Mouse (Mus musculus) thymus, postnatal 4 days (tissue): ENCODE measurements around the gene Gipc1.
A peak's percentile ranks its signal among the peaks of the same experiment; 100 is the strongest.

Experiments
- DNase-seq: peaks from one replicate; pipeline ENCODE4 v3.0.0; 2021

Gipc1 gene

DNA sequence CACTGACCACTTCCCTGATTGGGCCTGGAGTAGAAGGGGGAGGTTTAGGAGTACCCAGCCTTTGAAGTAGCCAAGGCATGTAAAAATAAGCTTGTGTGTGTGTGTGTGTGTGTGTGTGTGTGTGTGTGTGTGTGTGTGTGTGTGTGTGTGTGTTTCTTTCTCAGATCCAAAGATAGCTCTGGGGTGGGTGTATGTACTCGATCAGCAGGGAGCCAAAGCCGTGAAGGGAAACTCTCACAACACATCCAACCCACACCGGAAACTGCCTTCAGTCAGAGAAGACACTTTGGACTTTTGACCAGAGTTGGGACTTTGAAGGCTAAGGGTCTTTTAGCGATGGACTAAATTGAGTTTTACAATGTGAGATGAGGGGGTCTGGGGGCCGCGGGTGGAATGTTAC is 2.8 kb upstream of the Gipc1 start:
- no peak for DNase-seq

GRCm38 (mm10) chr8:83652744-83653661 is 526 bp downstream of the Gipc1 start:
- DNase-seq: peak; percentile 55

GRCm38 (mm10) chr8:83653662-83654017 is 1.2 kb downstream of the Gipc1 start:
- no peak for DNase-seq

- no peak for DNase-seq
These were observed 2.2 kb downstream of the Gipc1 start for GRCm38 (mm10) chr8:83654725-83655124.

GRCm38 (mm10) chr8:83656043-83656442 is 3.6 kb downstream of the Gipc1 start:
- no peak for DNase-seq

DNA sequence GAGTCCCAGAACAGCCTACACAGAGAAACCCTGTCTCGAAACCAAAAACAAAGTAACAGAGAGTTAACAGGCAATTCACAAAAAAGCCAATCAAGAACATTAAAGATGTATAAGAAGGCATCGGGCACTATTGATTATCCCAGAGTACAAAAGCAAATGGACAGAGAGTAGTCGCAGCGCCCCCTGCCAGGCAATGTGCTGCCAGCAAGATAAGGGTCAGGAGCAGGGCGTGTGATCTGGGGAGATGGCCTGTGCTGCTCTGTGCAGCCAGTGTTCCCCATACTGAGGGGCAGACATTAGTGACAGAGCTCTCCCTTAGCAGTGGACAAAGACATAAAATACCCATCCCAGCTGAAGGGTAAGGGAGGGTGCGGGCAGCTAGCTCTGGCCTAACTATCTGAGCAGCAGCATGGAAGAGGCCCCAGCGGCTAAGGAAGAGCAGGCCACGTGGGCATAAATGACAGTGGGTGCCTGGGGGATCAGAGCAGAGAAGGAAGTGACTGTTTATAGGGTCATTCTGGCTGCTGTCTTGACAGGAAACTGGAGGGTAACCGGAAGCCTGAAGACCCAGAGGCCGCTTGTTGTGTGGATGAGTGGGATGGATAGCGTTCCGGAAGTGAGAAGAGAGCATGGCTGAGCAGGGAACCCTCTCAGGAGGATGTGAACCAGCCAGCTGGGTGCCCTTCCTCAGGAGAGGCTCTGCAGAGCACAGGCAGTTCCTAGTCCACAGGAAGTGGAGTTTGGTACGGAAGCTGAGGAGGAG is 4.2 kb downstream of the Gipc1 start:
- DNase-seq: peak; percentile 52

DNA sequence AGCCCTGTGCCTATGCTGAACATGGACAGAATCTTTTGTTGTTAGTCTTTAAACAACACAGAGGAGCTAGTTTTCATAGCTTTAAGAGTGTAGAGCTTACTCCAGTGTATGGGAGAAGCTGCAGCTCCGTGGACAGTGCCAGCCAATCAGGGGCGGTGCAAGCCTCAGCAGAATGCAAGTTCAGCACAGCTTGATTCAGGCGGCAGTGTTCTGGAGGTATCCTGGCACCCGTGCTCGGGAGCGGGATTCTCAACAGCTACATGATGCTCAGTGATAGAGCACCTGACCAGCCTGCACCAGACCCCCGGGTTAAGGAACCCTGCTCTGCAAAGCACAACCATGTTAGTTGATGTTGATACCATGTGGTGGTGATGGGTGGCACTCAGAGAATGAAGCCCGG is 8.1 kb downstream of the Gipc1 start:
- no peak for DNase-seq

DNA sequence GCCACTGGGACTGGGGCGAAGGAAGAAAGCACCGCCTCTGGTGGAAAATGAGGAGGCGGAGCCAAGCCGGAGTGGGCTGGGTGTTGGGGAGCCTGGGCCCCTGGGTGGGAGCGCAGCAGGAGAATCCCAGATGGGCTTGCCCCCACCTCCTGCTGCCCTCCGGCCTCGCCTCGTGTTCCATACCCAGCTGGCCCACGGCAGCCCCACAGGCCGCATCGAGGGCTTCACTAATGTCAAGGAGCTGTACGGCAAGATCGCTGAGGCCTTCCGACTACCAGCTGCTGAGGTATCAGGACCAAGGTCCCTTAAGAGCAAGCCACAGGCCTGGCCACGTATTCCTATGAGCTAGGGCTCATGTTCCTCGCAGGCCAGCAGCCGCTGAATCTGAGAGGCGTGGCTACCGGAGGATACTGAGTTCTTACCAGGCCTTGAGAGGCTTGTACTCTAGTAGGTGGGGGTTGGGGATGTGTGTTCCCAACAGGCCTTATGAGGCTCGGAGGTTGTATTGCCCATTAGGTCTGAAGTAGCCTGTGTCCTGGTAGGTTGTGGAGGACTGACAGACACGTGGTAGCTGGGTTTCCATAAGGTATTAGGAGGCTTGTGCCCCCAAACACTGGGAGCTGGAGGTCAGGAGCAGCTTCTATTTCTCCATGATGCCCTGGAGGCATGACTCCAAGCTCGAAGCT is 8.7 kb downstream of the Gipc1 start:
- no peak for DNase-seq

DNA sequence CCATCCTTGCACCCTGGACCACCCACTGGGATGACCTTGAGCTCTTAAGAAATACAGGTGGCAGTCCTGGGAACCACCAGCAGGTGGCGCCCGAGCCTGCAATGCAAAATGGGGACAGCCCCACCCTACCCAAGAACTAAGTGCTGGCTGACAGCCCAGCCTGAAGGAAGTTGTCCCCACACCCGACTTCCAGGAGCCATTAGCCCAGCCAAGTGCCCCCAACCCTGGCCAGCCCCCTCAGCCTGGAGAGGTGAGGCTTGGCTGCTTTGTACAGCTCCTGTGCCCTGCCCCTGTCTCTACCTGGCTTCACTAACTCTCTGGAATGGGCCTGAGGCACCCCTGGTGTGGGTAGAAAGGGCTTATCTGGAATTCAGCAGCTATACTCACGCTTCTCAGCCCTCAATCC is 9.9 kb downstream of the Gipc1 start:
- peak; percentile 95 for DNase-seq

- DNase-seq: no peak
These were observed 11.6 kb downstream of the Gipc1 start for GRCm38 (mm10) chr8:83664096-83664495.

DNA sequence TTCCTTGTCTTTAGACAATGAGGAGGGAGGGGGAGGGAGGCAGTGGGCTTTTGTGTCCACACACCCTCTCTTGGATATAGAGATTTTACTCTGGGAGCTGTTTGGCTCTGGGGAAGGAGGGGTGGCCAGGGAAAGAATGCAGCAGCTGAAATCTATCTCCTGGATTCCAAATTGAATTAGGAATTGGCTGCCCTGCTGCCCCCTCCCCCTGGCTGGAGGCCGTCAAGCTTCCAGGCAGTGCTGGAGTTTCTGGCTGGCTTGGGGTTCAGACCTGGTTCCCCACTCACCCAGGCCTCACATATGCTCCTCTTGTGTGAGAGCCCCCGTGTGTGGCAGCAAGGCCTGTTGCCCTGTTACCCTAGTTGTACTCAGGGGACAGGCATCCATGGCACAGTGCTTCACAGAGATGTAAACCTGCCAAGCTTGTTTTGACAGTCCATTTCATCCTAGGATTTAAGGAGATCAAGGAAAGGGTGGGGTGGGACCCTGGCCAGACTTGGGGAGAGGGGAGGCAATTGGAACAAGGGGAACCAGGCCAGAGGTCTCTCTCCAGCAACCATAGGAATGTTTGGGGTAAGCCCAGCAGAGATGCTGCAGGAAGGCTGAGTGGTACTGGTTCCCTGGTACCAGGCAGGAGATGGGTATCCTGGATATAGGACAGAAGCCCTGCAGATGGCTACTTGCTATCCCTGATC is 12.6 kb downstream of the Gipc1 start:
- DNase-seq: no peak

DNA sequence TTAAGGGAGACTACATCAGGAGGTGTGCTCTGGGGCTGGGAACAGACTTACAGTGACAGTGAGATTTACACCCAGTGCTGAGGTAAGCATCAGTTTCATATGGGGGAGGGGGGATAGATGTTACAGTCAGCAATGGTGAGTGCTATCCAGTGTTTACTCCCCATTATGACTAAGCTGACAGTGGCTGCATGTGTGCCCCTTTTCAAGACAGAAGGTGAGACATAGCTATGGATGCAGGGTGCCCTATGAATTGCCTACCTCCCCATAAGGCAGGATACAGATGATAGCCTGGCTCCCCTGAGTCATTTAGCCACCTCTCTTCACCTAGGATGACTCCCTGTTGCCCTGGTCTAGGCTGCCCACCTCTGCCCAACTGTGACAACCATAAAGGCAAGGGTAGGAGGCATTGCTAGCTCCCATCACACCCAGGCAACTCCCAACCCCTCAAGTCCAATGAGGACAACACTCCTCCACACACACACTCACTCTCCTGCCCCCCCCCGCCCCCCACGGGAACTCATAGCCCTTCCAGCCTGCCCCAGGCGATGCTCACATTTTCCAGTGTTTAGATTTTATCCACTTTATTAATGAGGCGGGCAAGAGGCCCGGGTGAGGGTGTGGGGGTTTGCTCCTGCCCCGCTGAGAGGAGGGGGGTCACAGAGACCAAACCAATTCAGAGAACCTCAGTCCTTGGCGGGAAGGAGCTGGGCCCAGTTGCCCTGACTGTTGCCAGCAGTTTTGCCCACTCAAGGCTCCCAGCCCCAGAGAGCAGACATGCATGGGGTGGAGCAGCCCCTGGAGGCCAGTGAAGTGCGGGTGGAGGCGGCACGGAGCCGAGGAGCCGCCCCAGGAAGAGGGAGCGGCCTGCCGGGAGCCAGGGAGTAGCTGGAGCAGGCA is 13.7 kb downstream of the Gipc1 start, which contains the start of gene Ptger1:
Gene Ptger1 (plus strand): TSS at position 710 of the 897 bp plus-strand sequence.
- no peak for DNase-seq

DNA sequence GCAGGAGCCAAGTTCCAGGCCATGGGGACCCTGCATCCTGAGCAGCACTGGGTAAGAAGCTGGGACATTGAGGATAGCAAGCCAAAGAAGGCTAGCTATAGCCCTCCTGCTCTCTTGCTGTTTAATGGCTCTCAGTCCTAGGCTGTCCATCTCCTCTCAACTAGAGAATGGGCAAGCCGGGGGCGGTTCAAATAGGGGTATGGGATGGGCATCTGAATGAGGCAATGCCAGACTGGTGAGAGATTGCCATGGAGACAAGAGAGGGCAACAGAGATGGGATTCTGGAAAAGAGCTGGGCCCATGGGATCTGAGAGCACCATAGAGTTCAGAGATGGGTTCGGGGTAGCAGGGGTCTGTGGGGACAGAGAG is 14.4 kb downstream of the Gipc1 start:
- no peak for DNase-seq

DNA sequence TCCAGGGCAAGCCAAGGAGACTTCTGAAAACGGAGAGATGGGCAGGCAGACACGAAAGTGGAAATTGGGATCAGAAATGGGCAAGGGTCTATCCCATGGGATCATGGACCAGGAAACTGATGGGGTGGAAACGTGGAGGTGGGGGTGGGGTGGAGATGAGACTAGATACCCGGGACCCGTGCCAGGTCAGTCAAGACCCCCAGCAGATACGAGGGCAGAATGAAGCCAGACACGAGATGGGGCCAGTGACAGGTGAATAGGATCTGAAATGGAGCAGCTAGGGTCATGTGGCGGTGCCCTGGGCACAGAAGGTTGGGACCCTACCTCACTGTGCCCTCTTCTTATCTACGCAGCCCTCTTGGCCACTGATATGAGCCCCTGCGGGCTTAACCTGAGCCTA is 15.0 kb downstream of the Gipc1 start:
- DNase-seq: no peak

DNA sequence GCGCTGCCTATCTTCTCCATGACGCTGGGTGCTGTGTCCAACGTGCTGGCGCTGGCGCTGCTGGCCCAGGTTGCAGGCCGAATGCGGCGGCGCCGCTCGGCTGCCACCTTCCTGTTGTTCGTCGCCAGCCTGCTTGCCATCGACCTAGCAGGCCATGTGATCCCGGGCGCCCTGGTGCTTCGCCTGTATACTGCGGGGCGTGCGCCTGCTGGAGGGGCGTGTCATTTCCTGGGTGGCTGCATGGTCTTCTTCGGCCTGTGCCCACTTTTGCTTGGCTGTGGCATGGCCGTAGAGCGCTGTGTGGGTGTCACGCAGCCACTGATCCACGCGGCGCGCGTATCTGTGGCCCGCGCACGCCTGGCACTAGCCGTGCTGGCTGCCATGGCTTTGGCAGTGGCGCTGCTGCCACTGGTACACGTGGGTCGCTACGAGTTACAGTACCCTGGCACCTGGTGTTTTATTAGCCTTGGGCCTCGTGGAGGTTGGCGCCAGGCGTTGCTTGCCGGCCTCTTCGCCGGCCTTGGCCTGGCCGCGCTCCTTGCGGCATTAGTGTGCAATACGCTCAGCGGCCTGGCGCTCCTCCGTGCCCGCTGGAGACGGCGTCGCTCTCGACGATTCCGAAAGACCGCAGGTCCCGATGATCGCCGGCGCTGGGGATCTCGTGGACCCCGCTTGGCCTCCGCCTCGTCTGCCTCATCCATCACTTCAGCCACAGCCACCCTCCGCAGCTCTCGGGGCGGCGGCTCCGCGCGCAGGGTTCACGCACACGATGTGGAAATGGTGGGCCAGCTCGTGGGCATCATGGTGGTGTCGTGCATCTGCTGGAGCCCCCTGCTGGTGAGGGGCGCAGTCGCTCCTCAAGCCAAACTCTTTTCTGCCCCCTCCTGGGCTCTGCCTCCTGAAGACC is 15.8 kb downstream of the Gipc1 start:
- peak; percentile 81 for DNase-seq

- no peak for DNase-seq
These were observed 16.5 kb downstream of the Gipc1 start for GRCm38 (mm10) chr8:83669013-83669412.

GRCm38 (mm10) chr8:83672936-83673335 is 20.5 kb downstream of the Gipc1 start:
- DNase-seq: no peak

DNA sequence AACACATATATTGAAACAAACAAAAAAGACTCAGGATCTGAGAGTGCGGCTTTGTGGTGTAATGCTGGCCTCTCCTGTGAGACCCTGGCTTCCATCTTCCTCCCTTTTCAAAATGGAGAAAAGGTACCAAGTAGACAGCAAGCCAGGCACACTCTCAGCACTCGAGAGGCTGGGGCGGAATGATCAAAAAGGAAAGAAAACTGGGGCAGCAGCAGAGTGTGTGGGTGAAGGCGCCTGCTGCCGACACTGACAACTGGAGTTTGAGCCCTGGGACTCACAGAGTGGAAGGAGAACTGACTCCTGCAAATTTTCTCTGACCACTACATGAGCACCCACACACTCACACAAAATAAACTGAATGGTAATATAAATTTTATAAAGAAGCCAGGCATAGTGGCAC is 22.0 kb downstream of the Gipc1 start:
- DNase-seq: no peak

- DNase-seq: no peak
These were observed 27.4 kb downstream of the Gipc1 start for GRCm38 (mm10) chr8:83679866-83680265.

GRCm38 (mm10) chr8:83680603-83681002 is 28.1 kb downstream of the Gipc1 start:
- DNase-seq: no peak

- no peak for DNase-seq
These were observed 28.6 kb downstream of the Gipc1 start for GRCm38 (mm10) chr8:83681099-83681498.
